Mouse (Mus musculus): ENCODE data around the gene Scfd2. TPM values are rescaled to one million over a fixed set of nuclear protein-coding genes. Genes with fewer than 3 reads are reported as not detected.

Gene Scfd2
- polyA plus RNA-seq, 1 experiment from 2014 or later = 17.1 TPM

DNA sequence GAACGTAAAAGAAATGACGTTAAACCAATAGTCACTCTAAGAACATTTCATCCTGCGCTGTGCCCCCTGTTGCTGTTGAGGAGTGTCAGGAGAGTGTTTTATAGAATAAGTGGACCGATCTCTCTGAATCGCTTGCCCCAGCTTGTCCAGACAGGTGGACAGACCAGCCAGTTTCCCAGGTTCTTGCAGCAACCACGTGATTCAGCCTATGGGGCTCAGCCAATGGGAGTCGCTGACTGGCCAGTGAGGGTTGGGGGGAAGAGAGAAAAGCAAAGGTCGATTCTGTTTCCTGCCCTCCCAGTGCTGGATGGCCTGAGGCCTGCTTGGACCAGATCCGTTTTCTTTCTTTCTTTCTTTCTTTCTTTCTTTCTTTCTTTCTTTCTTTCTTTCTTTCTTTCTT lies 359.8 kb downstream of the Scfd2 start:
- H3K4me1 ChIP-seq = peaks cover 68% of the 10 kb centered on the region
- H3K27ac ChIP-seq = peak overlapping the region; percentile 80
- H3K27me3 ChIP-seq = no peaks in the 10 kb centered on the region
- H3K9me3 ChIP-seq = no peaks in the 10 kb centered on the region
- no peak overlapping the region for H3K9ac ChIP-seq
- H3K4me3 ChIP-seq = no peak overlapping the region
- no peak for ATAC-seq (ENCODE audit: low FRiP score, low read depth)
- no peaks in the 10 kb centered on the region for H3K36me3 ChIP-seq
- 67% methylated on average over 9 of the region's 9 CpGs for WGBS
- H3K4me2 ChIP-seq (replicated peaks) = no peak overlapping the region; the same call in 1 of the 2 replicates

GRCm38 (mm10) chr5:74168085-74168484 lies 363.5 kb downstream of the Scfd2 start:
- no peak overlapping the region for H3K4me3 ChIP-seq
- H3K27ac ChIP-seq = 0 out of 2 replicates have a peak overlapping the region, but pooled peaks have one; percentile 22
- peaks cover 42% of the 10 kb centered on the region for H3K4me1 ChIP-seq
- no peaks in the 10 kb centered on the region for H3K9me3 ChIP-seq
- H3K9ac ChIP-seq = no peak overlapping the region
- ATAC-seq (ENCODE audit: low FRiP score, low read depth) = no peak
- no peak overlapping the region for H3K4me2 ChIP-seq (replicated peaks)
- no peaks in the 10 kb centered on the region for H3K27me3 ChIP-seq
- H3K36me3 ChIP-seq = no peaks in the 10 kb centered on the region
- WGBS = 72% methylated on average over 3 of the region's 3 CpGs

DNA sequence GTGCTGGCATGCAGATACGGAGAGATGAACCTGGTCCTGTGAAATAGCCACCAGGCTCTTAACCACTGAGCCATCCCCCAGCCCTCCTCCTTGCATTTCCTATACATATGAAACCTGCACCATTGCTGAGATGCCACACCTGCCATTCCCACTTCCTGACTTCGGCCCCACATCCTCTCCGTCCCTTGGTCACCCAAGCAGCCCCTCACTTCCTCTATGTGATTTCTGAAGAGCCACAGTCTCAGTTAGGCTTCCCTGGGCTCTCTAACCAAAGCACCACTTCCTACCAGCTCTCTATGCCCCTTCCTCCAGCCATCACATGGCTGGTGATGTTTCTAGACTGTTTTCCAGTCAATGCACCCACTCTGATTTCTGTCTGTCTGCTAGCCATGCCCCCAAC lies 364.9 kb downstream of the Scfd2 start:
- Histone ChIP-seq H3K27ac (no peak overlapping the region), H3K27me3 (no peaks in the 10 kb centered on the region), H3K9ac (no peak overlapping the region), H3K4me3 (no peak overlapping the region), H3K4me2 (replicated peaks) (no peak overlapping the region), H3K36me3 (no peaks in the 10 kb centered on the region), H3K9me3 (no peaks in the 10 kb centered on the region), H3K4me1 (peaks cover 42% of the 10 kb centered on the region)
- 92% methylated on average over 3 of the region's 3 CpGs for WGBS
- ATAC-seq (ENCODE audit: low FRiP score, low read depth) = no peak

DNA sequence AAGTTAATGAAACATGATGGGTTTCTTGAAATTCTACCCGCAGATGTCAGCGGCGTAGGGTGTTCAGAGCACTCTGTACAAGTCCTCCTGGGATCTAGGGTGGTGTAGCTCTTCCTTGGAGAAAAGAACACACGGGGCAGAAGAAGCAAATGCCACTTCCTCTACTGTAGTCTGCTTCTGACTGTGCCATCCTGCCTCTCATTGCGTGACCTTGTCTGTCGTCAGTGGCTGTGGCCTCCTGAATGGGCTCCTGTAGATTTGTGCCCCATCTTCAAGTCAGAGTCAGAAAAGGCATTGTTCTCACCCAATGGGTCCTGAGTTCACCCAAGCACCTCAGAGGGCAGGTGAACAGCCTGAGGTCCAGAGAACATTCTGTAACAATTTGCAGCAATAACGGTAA lies 367.0 kb downstream of the Scfd2 start:
- no peaks in the 10 kb centered on the region for H3K36me3 ChIP-seq
- ATAC-seq (ENCODE audit: low FRiP score, low read depth) = no peak
- WGBS = 85% methylated on average over 7 of the region's 7 CpGs
- no peak overlapping the region for H3K4me2 ChIP-seq (replicated peaks)
- H3K27ac ChIP-seq = no peak overlapping the region
- H3K4me3 ChIP-seq = no peak overlapping the region
- no peaks in the 10 kb centered on the region for H3K27me3 ChIP-seq
- H3K9me3 ChIP-seq = no peaks in the 10 kb centered on the region
- H3K4me1 ChIP-seq = peaks cover 61% of the 10 kb centered on the region
- H3K9ac ChIP-seq = no peak overlapping the region

DNA sequence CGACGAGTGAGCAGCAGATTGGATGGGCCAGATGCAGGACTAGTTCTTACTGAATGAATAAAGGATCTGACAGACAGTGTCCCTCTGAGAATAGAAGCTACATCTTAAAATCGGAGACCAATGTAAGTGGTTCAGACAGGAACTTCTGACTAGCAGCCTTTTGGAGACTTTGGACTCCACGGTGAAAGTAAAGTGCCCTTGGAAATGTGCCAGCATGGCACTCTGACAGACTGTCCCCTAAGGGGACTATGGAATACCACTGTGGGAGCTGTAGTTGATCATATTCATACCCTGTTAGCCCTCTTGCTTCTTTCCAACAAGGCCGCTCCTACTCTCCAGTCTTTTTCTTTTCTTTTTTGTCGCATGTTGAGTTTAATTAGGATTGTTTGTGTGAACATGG lies 368.4 kb downstream of the Scfd2 start:
- no peak overlapping the region for H3K9ac ChIP-seq

DNA sequence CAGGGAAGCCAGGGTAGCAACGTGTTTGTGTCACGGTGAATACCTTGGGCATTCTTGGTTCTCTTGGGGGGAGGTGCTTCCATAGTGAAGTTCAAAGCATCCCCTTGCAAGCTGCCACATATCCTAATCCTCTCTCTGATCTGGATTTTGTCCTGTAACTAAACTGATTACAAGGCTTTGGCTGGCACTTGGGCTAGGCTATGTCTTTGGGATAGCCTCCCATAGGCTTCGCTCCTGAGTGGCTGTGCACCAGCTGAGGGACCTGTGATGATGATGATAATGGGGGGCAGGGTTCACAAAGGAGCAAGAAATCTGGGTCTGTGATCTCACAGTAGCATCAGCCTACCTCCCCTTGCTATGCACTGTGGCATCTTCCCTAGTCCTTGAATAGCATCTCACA lies 369.5 kb downstream of the Scfd2 start:
- Histone ChIP-seq H3K36me3 (no peaks in the 10 kb centered on the region), H3K27me3 (no peaks in the 10 kb centered on the region), H3K9me3 (no peaks in the 10 kb centered on the region), H3K4me2 (replicated peaks) (peak overlapping the region; percentile 62), H3K4me1 (peaks cover 49% of the 10 kb centered on the region), H3K4me3 (peak overlapping the region; percentile 26), H3K27ac (peak overlapping the region; percentile 89), H3K9ac (peak overlapping the region; percentile 40)
- WGBS = 35% methylated on average over 3 of the region's 3 CpGs
- no peak for ATAC-seq (ENCODE audit: low FRiP score, low read depth)

More for the DNA sequence above, 368.4 kb downstream of the Scfd2 start:
- Histone ChIP-seq H3K4me3 (no peak overlapping the region), H3K27ac (no peak overlapping the region), H3K36me3 (no peaks in the 10 kb centered on the region), H3K9me3 (no peaks in the 10 kb centered on the region), H3K27me3 (no peaks in the 10 kb centered on the region), H3K4me1 (peaks cover 52% of the 10 kb centered on the region), H3K4me2 (replicated peaks) (no peak overlapping the region)
- no peak for ATAC-seq (ENCODE audit: low FRiP score, low read depth)
- 82% methylated on average over 6 of the region's 6 CpGs for WGBS

DNA sequence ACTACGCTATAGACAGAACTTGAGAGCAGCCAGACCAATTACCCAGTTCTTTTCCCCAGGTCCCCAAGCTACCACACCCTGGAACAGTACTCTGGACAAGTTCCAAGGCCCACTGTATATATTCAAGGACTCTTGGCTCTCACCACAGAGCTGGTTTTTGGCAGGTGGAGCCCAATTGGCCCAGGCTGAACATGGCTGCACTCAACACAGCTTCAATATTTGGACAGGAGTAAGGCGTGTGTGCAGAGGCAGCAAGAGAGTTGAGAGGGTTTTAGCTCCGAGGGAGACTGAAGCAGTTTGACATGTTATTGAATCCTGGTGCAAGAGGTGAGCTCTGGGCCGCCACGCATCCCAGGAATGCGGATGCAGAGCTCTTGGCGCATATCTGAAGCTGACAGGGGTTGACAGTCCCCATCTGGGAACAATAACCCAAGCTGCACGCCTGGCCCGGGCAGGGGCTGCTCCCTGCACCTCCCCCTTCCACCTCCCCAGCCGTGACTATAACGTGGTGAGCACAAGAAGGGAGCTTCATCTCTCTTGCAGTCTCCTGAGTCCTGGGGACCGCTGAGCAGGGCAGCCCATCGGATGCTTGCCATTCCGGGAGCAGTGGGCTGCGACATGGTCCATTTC lies 370.1 kb downstream of the Scfd2 start:
- Histone ChIP-seq H3K27me3 (no peaks in the 10 kb centered on the region), H3K4me1 (peaks cover 55% of the 10 kb centered on the region), H3K9ac (peak overlapping the region; percentile 40), H3K36me3 (no peaks in the 10 kb centered on the region), H3K4me2 (replicated peaks) (peak overlapping the region; percentile 62), H3K4me3 (peak overlapping the region; percentile 26), H3K9me3 (no peaks in the 10 kb centered on the region), H3K27ac (peak overlapping the region; percentile 89)
- peak; percentile 90 for ATAC-seq (ENCODE audit: low FRiP score, low read depth)
- WGBS = 8% methylated on average over 15 of the region's 15 CpGs

DNA sequence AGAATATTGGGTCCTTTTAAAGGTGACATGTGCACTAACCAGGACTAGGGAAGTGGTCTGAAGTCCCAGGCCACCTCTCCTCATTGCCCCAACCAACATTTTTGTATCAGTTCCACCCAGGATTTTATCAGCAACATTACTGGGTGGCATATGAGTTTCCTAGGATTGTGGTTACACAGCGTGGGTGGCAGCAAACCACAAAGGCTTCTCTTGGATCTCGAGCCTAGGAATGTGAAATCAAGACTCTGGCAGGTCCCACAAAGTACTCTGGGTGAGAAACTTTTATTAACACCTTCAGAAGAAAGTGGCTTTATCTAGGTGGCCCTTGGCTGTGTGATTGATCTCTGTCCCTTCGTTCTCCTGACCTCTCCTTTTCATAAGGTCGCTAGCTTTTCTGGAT lies 371.2 kb downstream of the Scfd2 start:
- H3K27ac ChIP-seq = peak overlapping the region; percentile 89; the same call in 1 of the 2 replicates
- H3K9ac ChIP-seq = no peak overlapping the region
- H3K36me3 ChIP-seq = no peaks in the 10 kb centered on the region
- H3K4me2 ChIP-seq (replicated peaks) = no peak overlapping the region
- WGBS = 51% methylated on average over 4 of the region's 4 CpGs
- ATAC-seq (ENCODE audit: low FRiP score, low read depth) = no peak
- peaks cover 66% of the 10 kb centered on the region for H3K4me1 ChIP-seq
- H3K9me3 ChIP-seq = no peaks in the 10 kb centered on the region
- no peaks in the 10 kb centered on the region for H3K27me3 ChIP-seq
- H3K4me3 ChIP-seq = no peak overlapping the region

DNA sequence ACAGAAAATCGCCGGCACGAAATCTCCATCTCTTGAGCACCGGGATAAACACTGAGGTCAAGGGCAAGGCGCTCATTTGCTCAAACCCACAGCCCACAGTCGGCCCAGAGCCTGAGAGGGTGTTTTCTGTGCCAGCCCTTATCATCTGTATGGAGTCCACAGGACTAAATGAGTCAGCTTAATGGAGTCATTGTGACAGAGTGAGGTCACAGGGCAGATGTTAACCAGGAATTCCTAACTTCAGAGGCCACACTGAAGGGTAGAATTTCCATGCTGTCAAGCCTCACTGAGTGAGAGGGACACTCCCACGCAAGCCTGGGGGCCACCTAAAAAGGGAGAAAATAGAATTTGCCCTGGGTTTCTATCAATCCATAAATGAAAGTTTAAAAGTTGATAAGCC lies 371.7 kb downstream of the Scfd2 start:
- H3K9ac ChIP-seq = no peak overlapping the region
- no peak overlapping the region for H3K4me3 ChIP-seq
- H3K9me3 ChIP-seq = no peaks in the 10 kb centered on the region
- peaks cover 70% of the 10 kb centered on the region for H3K4me1 ChIP-seq
- no peaks in the 10 kb centered on the region for H3K36me3 ChIP-seq
- H3K27ac ChIP-seq = peak overlapping the region; percentile 89
- H3K4me2 ChIP-seq (replicated peaks) = no peak overlapping the region
- no peaks in the 10 kb centered on the region for H3K27me3 ChIP-seq
- no peak for ATAC-seq (ENCODE audit: low FRiP score, low read depth)
- 38% methylated on average over 7 of the region's 7 CpGs for WGBS

DNA sequence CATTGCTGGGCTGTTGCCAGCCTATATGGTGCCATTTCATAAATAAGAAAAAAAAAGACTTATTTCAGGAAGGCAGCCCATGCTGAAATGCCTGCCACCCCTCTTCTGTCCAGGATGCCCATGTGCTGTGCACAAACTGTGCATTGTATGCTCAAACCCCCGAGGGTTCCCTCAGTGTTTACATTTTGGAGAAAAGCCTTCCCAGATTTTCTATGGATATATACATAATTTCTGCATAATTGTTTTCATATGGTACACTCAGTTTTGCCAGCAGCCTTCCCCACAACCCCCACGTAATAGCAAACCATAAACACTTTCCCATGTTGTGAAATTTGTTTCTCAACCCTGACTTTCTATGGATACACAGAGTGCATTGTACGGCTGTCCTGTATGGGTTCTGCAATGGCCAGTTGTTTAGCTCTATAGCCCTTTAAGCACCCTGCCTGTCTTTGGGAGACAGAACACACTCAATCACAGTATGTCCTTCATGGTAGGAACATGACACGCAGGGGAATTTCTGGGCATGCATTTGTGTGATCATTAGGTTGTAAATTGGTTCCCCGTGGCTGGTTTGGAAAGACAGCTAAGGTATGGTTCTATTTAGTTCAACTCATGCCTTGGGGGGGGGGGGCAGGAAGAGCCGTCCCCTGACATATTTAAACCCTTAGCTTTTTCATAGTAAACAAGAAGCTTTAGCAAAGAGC lies 372.5 kb downstream of the Scfd2 start:
- Histone ChIP-seq H3K27ac (peak overlapping the region; percentile 85), H3K4me2 (replicated peaks) (no peak overlapping the region), H3K4me1 (peaks cover 77% of the 10 kb centered on the region), H3K27me3 (no peaks in the 10 kb centered on the region), H3K36me3 (no peaks in the 10 kb centered on the region), H3K9ac (no peak overlapping the region), H3K9me3 (no peaks in the 10 kb centered on the region), H3K4me3 (no peak overlapping the region)
- peak; percentile 33; the same call in 1 of the 2 replicates for ATAC-seq (ENCODE audit: low FRiP score, low read depth)
- WGBS = 30% methylated on average over 6 of the region's 6 CpGs

DNA sequence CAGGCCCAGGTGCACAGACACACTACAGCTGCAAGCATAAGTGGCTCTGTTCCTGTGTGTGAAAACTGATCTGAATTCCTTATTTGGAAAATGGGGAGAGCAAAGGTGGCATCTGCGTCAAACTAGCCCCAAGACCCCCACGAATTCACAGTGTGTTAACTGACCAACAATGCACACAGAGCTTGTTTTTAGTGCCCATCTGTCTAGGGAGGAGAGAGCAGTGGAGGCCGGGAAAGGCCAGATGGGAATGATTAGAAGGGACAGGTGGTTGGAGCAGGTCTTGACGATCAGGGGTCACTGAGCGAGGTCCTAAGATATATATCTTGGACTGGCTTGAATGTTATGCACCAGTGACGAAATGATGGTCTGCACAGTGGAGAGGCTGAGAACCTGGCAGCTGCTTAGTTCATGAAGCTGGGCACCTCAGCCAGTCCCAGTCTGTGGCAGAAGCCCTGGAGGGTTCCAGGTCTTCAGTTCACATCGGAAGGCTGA lies 375.7 kb downstream of the Scfd2 start:
- Histone ChIP-seq H3K9me3 (no peaks in the 10 kb centered on the region), H3K4me3 (no peak overlapping the region), H3K27ac (no peak overlapping the region; the same call in 1 of the 2 replicates), H3K36me3 (no peaks in the 10 kb centered on the region), H3K4me1 (peaks cover 48% of the 10 kb centered on the region), H3K9ac (no peak overlapping the region), H3K27me3 (no peaks in the 10 kb centered on the region), H3K4me2 (replicated peaks) (no peak overlapping the region)
- 0 out of 2 replicates have a peak, but pooled peaks have one; percentile 49 for ATAC-seq (ENCODE audit: low FRiP score, low read depth)
- 21% methylated on average over 7 of the region's 7 CpGs for WGBS

Measured in limb, embryonic 13.5 days (tissue).